ENCODE assay signal across 11 mouse cellular contexts in the genomic region with DNA sequence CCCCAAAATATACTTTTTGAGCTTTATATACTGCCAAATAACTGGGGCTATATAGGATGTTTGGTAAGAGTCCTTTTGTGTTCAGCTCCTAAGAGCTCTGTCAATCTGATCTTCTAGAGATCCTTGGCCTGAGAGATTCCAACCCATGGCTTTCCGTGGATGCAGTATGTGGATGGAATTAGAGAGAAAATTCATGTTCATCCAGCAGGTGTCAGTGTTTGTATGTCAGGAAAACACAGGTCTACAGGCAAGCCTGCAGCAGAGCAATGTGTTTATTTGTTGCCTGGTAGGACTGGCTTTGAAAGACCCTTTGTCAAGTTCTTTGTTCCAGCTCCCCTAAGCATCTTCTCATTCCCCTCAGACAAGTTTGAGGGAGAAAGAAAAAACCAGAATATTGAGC. TPM values are rescaled to one million over a fixed set of nuclear protein-coding genes. Genes with fewer than 3 reads are reported as not detected.
DNase-seq lines count a peak whose midpoint lies in the region; ATAC-seq and TF ChIP-seq lines count a peak whose summit lies in the region.
"Had no signal": no experiment of that assay in that cellular context is flagged by ENCODE, and none has a peak within 500 bp of the region (broad histone marks: within the 10 kb centered on the region; RNA-seq: fewer than 3 reads in every experiment).

No protein-coding gene starts in this region.

- no peaks in the 10 kb centered on the region for H3K4me1 ChIP-seq in heart, postnatal 0 days (ENCODE audit: control insufficient read depth, insufficient read depth)
- no peaks in the 10 kb centered on the region for H3K4me1 ChIP-seq in cortical plate, adult 2 months (ENCODE audit: control insufficient read depth, insufficient read depth, low read length)

- no peak overlapping the region for H3K9ac ChIP-seq in heart, postnatal 0 days (replicated peaks; ENCODE audit: low read depth, low read length)
- H3K9ac ChIP-seq: liver, embryonic 15.5 days had no signal

- DNase-seq in heart, postnatal 0 days (ENCODE audit: low spot score) = peak; percentile 50
- DNase-seq in heart, adult 11 months = no peak
- peak; percentile 54 for DNase-seq in lung, postnatal 10 days
- no peak for DNase-seq in lung, postnatal 14 days
- DNase-seq in naive thymus-derived CD4-positive, alpha-beta T cell, adult 2 months (ENCODE audit: low read depth) = peak; percentile 27
- DNase-seq in testis, postnatal 10 days (ENCODE audit: low spot score) = no peak
- no peak for DNase-seq in yolk sac, embryonic 10.5 days (ENCODE audit: low spot score)
- DNase-seq: heart, postnatal 36 days; right cerebral cortex, postnatal 25 days had no signal

- peak; percentile 64 for ATAC-seq in heart, postnatal 0 days (ENCODE audit: insufficient read depth, low read depth)

- no peak overlapping the region for H3K27ac ChIP-seq in heart, postnatal 0 days (ENCODE audit: low read depth)
- no peak overlapping the region for H3K27ac ChIP-seq in cortical plate, adult 2 months (ENCODE audit: insufficient read depth, low read length)
- H3K27ac ChIP-seq: liver, embryonic 15.5 days had no signal

- peaks cover 41% of the 10 kb centered on the region for H3K36me3 ChIP-seq in heart, postnatal 0 days (replicated peaks; ENCODE audit: control insufficient read depth, insufficient read depth, low read length)

- H3K27me3 ChIP-seq in heart, postnatal 0 days (ENCODE audit: control insufficient read depth, insufficient read depth, low read length) = no peaks in the 10 kb centered on the region
- H3K27me3 ChIP-seq: liver, embryonic 15.5 days had no signal

- no peak for TF ChIP-seq POLR2A in cortical plate, adult 2 months (IDR thresholded peaks at IDR 0.05; ENCODE audit: extremely low read depth, insufficient read depth, low read length)

- H3K4me3 ChIP-seq in heart, postnatal 0 days (ENCODE audit: low read depth, low read length) = no peak overlapping the region
- H3K4me3 ChIP-seq in cortical plate, adult 2 months (ENCODE audit: insufficient read depth, low read length) = no peak overlapping the region
- H3K4me3 ChIP-seq: liver, embryonic 15.5 days had no signal

- TF ChIP-seq CTCF in heart, postnatal 0 days (IDR thresholded peaks at IDR 0.05; ENCODE audit: low read depth) = peak; percentile 67
- TF ChIP-seq CTCF in cortical plate, adult 2 months (IDR thresholded peaks at IDR 0.05; ENCODE audit: extremely low read depth, insufficient read depth, low read length) = peak; percentile 45; the same call in 1 of the 2 replicates

- H3K9me3 ChIP-seq in heart, postnatal 0 days (replicated peaks; ENCODE audit: control insufficient read depth, low read length) = no peaks in the 10 kb centered on the region
- H3K9me3 ChIP-seq: liver, embryonic 15.5 days had no signal

- H3K4me2 ChIP-seq in heart, postnatal 0 days (ENCODE audit: low read depth, low read length) = no peak overlapping the region
- H3K4me2 ChIP-seq: liver, embryonic 15.5 days had no signal

- 33% methylated on average over 1 of the region's 1 CpGs for WGBS in heart, postnatal 0 days

- no peak for TF ChIP-seq EP300 in heart, postnatal 0 days (IDR thresholded peaks at IDR 0.05; ENCODE audit: low read depth)

RNA-seq across cellular contexts. Expression of a gene that starts 6.7 kb away (rescaled TPM):
- total RNA-seq in heart, postnatal 0 days (2014; rRNA removed; ENCODE audit: low replicate concordance) = 3.7 and 9.8 TPM in 2 replicates
- 3.6 and 4.0 TPM in 2 replicates for polyA plus RNA-seq in heart, postnatal 0 days (2015; fragmentation: Nextera tagmentation; extraction: Ambion mirVana)
- polyA plus RNA-seq in cortical plate, adult 2 months (2012; rRNA removed) = 15.9 and 16.8 TPM in 2 replicates

RNA-seq across cellular contexts. Expression of a gene that starts 17.8 kb away (rescaled TPM):
- total RNA-seq in heart, postnatal 0 days (2014; rRNA removed; ENCODE audit: low replicate concordance) = 0.84 TPM in 1 of 2 replicates, not detected in the other
- 0.10 and 0.22 TPM in 2 replicates for polyA plus RNA-seq in heart, postnatal 0 days (2015; fragmentation: Nextera tagmentation; extraction: Ambion mirVana)
- polyA plus RNA-seq in cortical plate, adult 2 months (2012; rRNA removed) = 0.17 and 0.36 TPM in 2 replicates
- total RNA-seq: heart, postnatal 36 days had no signal
- polyA plus RNA-seq: liver, embryonic 15.5 days had no signal

RNA-seq across cellular contexts. Expression of a gene that starts 22.5 kb away (rescaled TPM):
- total RNA-seq in heart, postnatal 0 days (2014; rRNA removed; ENCODE audit: low replicate concordance) = not detected in 2 replicates
- polyA plus RNA-seq in heart, postnatal 0 days (2015; fragmentation: Nextera tagmentation; extraction: Ambion mirVana) = not detected in 2 replicates
- polyA plus RNA-seq in cortical plate, adult 2 months (2012; rRNA removed) = not detected in 2 replicates
- total RNA-seq: heart, postnatal 36 days had no signal
- polyA plus RNA-seq: liver, embryonic 15.5 days had no signal

RNA-seq across cellular contexts. Expression of a gene that starts 32.9 kb away (rescaled TPM):
- 85.7 and 167 TPM in 2 replicates for total RNA-seq in heart, postnatal 0 days (2014; rRNA removed; ENCODE audit: low replicate concordance)
- polyA plus RNA-seq in heart, postnatal 0 days (2015; fragmentation: Nextera tagmentation; extraction: Ambion mirVana) = 149 and 167 TPM in 2 replicates
- polyA plus RNA-seq in cortical plate, adult 2 months (2012; rRNA removed) = 54.9 and 60.4 TPM in 2 replicates

RNA-seq across cellular contexts. Expression of a gene that starts 44.8 kb away (rescaled TPM):
- total RNA-seq in heart, postnatal 0 days (2014; rRNA removed; ENCODE audit: low replicate concordance) = 0.04 and 0.58 TPM in 2 replicates
- 0.10 and 0.65 TPM in 2 replicates for polyA plus RNA-seq in heart, postnatal 0 days (2015; fragmentation: Nextera tagmentation; extraction: Ambion mirVana)
- 3.5 and 4.1 TPM in 2 replicates for polyA plus RNA-seq in cortical plate, adult 2 months (2012; rRNA removed)

Comparison
In these comparisons a context has a peak if more than half of its experiments do, and no peak if none do; other contexts are left out.
1. DNase-seq: peak in heart, postnatal 0 days (single experiment), lung, postnatal 10 days (single experiment) and naive thymus-derived CD4-positive, alpha-beta T cell, adult 2 months (single experiment); none in heart, adult 11 months (single experiment), lung, postnatal 14 days (single experiment), testis, postnatal 10 days (single experiment) and yolk sac, embryonic 10.5 days (single experiment).